15 mouse cellular contexts compared by ENCODE assay signal in the genomic region with DNA sequence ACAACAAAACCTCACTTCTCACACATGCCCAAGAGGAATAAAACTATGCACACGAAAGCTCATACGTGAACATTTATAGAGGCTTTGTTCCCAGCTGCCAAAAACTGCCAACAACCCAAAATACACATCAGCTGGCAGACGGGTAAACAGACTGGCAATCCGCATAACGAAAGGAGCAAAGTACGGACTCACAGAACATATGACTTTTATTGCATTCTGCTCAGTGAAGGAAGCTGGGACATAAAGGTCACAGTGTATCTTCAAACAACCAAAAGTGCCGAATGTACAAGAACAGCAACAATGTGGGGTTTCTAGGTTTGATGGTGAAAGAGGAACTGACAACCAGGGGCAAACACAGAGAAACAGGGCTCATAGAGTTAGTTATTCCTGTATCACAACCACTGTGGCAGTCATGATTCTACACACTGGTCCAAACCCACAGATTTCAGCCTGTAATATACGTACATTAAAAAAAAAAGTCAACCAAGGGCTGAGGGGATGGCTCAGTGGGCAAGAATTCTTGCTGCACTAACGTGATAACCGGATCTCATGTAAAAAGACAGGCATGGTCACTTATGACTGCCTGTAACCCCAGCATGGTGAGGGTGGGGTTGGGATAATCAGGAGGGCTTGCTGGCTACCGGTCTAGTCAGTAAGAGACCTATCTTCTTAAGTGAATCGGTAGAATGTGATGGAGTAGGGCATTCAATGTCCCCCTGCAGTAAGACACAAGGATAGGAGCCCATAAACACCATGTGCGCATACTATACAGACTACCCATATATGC. TPM values are rescaled to one million over a fixed set of nuclear protein-coding genes. Genes with fewer than 3 reads are reported as not detected.
DNase-seq lines count a peak whose midpoint lies in the region; ATAC-seq lines count a peak whose summit lies in the region.
"Had no signal": no experiment of that assay in that cellular context is flagged by ENCODE, and none has a peak within 500 bp of the region (broad histone marks: within the 10 kb centered on the region; RNA-seq: fewer than 3 reads in every experiment).

No protein-coding gene starts in this region.

- H3K36me3 ChIP-seq in midbrain, embryonic 11.5 days (ENCODE audit: control insufficient read depth, insufficient read depth, low read length) = no peaks in the 10 kb centered on the region
- peaks cover 17% of the 10 kb centered on the region for H3K36me3 ChIP-seq in midbrain, embryonic 10.5 days
- peaks cover 86% of the 10 kb centered on the region for H3K36me3 ChIP-seq in erythroblast, embryonic 14.5 days (ENCODE audit: control insufficient read depth)
- peaks cover 50% of the 10 kb centered on the region for H3K36me3 ChIP-seq in liver, embryonic 12.5 days

- no peak for ATAC-seq in midbrain, embryonic 11.5 days (ENCODE audit: low FRiP score)
- peak; percentile 65 for ATAC-seq in liver, embryonic 12.5 days
- ATAC-seq: hindbrain, embryonic 16.5 days; midbrain, embryonic 13.5 days had no signal

- H3K9me3 ChIP-seq in midbrain, embryonic 11.5 days (ENCODE audit: control insufficient read depth, low read length) = no peaks in the 10 kb centered on the region
- H3K9me3 ChIP-seq in midbrain, embryonic 10.5 days (replicated peaks) = no peaks in the 10 kb centered on the region
- H3K9me3 ChIP-seq in erythroblast, embryonic 14.5 days (ENCODE audit: control insufficient read depth, low read length) = 0 out of 2 replicates have a peak, but pooled peaks cover 2% of the 10 kb centered on the region
- no peaks in the 10 kb centered on the region for H3K9me3 ChIP-seq in liver, embryonic 12.5 days (replicated peaks)
- H3K9me3 ChIP-seq: limb, embryonic 15.5 days; midbrain, embryonic 13.5 days had no signal

- no peak overlapping the region for H3K27ac ChIP-seq in midbrain, embryonic 11.5 days (ENCODE audit: low read depth, low read length)
- H3K27ac ChIP-seq in midbrain, embryonic 10.5 days (replicated peaks) = no peak overlapping the region
- H3K27ac ChIP-seq in liver, embryonic 12.5 days = peak overlapping the region; percentile 100
- H3K27ac ChIP-seq: limb, embryonic 15.5 days; midbrain, embryonic 13.5 days had no signal

- peak; percentile 17 for DNase-seq in midbrain, embryonic 11.5 days (ENCODE audit: low spot score, missing footprints)
- no peak for DNase-seq in midbrain, embryonic 10.5 days (ENCODE audit: low spot score)
- no peak for DNase-seq in MN1 (ENCODE audit: low spot score)
- no peak for DNase-seq in right cerebral cortex, adult 18-20 months
- no peak for DNase-seq in B cell, adult 2 months
- DNase-seq: adrenal gland, postnatal 25 days; cerebellum, adult 8-10 months; kidney, postnatal 10 days; retina, postnatal 1 day; thymus, postnatal 14 days had no signal

- peaks cover 6% of the 10 kb centered on the region for H3K4me1 ChIP-seq in midbrain, embryonic 11.5 days (ENCODE audit: control insufficient read depth, insufficient read depth, low read length)
- H3K4me1 ChIP-seq in midbrain, embryonic 10.5 days = peaks cover 9% of the 10 kb centered on the region
- H3K4me1 ChIP-seq in erythroblast, embryonic 14.5 days (ENCODE audit: control insufficient read depth) = peaks cover 95% of the 10 kb centered on the region
- peaks cover 95% of the 10 kb centered on the region for H3K4me1 ChIP-seq in liver, embryonic 12.5 days
- H3K4me1 ChIP-seq: limb, embryonic 15.5 days had no signal

- H3K4me2 ChIP-seq in midbrain, embryonic 11.5 days = no peak overlapping the region
- peak overlapping the region; percentile 44 for H3K4me2 ChIP-seq in liver, embryonic 12.5 days
- H3K4me2 ChIP-seq: limb, embryonic 15.5 days; midbrain, embryonic 13.5 days had no signal

- WGBS in midbrain, embryonic 11.5 days = 88% methylated on average over 13 of the region's 13 CpGs
- 90% methylated on average over 13 of the region's 13 CpGs for WGBS in midbrain, embryonic 10.5 days
- WGBS in liver, embryonic 12.5 days (ENCODE audit: insufficient replicate concordance) = 42% methylated on average over 13 of the region's 13 CpGs

- no peaks in the 10 kb centered on the region for H3K27me3 ChIP-seq in midbrain, embryonic 11.5 days (ENCODE audit: control insufficient read depth, insufficient read depth, low read length)
- H3K27me3 ChIP-seq in midbrain, embryonic 10.5 days (ENCODE audit: low read depth, poor library complexity, severe bottlenecking) = no peaks in the 10 kb centered on the region
- no peaks in the 10 kb centered on the region for H3K27me3 ChIP-seq in erythroblast, embryonic 14.5 days (ENCODE audit: control insufficient read depth)
- H3K27me3 ChIP-seq in liver, embryonic 12.5 days (replicated peaks) = no peaks in the 10 kb centered on the region
- H3K27me3 ChIP-seq: limb, embryonic 15.5 days; midbrain, embryonic 13.5 days had no signal

- no peak overlapping the region for H3K4me3 ChIP-seq in midbrain, embryonic 11.5 days (ENCODE audit: low read depth, low read length)
- H3K4me3 ChIP-seq in midbrain, embryonic 10.5 days = no peak overlapping the region
- H3K4me3 ChIP-seq in erythroblast, embryonic 14.5 days (replicated peaks) = peak overlapping the region; percentile 59
- H3K4me3 ChIP-seq in liver, embryonic 12.5 days = no peak overlapping the region
- H3K4me3 ChIP-seq: limb, embryonic 15.5 days; midbrain, embryonic 13.5 days had no signal

- no peak overlapping the region for H3K9ac ChIP-seq in midbrain, embryonic 11.5 days (ENCODE audit: low read length)
- H3K9ac ChIP-seq in liver, embryonic 12.5 days = peak overlapping the region; percentile 57
- H3K9ac ChIP-seq: limb, embryonic 15.5 days; midbrain, embryonic 13.5 days had no signal

RNA-seq across cellular contexts. Expression of a gene that starts 19.4 kb away (rescaled TPM):
- polyA plus RNA-seq in midbrain, embryonic 11.5 days (2014; fragmentation: Nextera tagmentation; extraction: Ambion mirVana) = 8.2 and 8.7 TPM in 2 replicates
- 7.9 and 8.9 TPM in 2 replicates for polyA plus RNA-seq in midbrain, embryonic 10.5 days (2016; fragmentation: Nextera tagmentation; extraction: Ambion mirVana)
- 1.8 and 2.0 TPM in 2 replicates for polyA plus RNA-seq in erythroblast, embryonic 14.5 days (2012)
- 11.0 and 12.2 TPM in 2 replicates for polyA plus RNA-seq in liver, embryonic 12.5 days (2016; fragmentation: Nextera tagmentation; extraction: Ambion mirVana)
